Mouse (Mus musculus) erythroid progenitor cell, adult 5-6 weeks (primary cell): ENCODE results near the gene Mto1. TPM values are rescaled to one million over a fixed set of nuclear protein-coding genes. Genes with fewer than 3 reads are reported as not detected.
A peak's percentile ranks its signal among the peaks of the same experiment; 100 is the strongest.
"Not testable (repeated sequence)": the region's sequence is repeated elsewhere in the genome, so short reads cannot be mapped to it uniquely, and the experiment has no call there.

ENCODE experiments used
- ATAC-seq: replicated peaks from 2 replicates; pipeline ENCODE4 v1.8.0; 2016; ENCODE audit warnings: moderate number of reproducible peaks, mild to moderate bottlenecking, moderate TSS enrichment, inconsistent platforms; ENCODE audit not compliant: poor library complexity, low FRiP score, severe bottlenecking
- total RNA-seq, 2 experiments: library from RNA; stranded (forward) in 1 of 2; stranded (reverse) in 1 of 2; fragments of 150-400 nt in 1 of 2; fragments of 186-747, 209-891 nt in 1 of 2; gene quantifications; 2 replicates each; pipeline versions ENCODE4 v1.2.3 to v1.2.4; 2015 to 2017; ENCODE audit warnings: low replicate concordance in 2 of 2

Mto1 gene
- total RNA-seq, 2 experiments from 2014 or later, result 10.5 to 28.7 TPM

- ATAC-seq, result no peak
These were observed 26.9 kb downstream of the Mto1 start for GRCm38 (mm10) chr9:78474771-78475382.

- ATAC-seq, result no peak
These were observed 27.4 kb downstream of the Mto1 start for GRCm38 (mm10) chr9:78475383-78475780.

GRCm38 (mm10) chr9:78475873-78476272 lies 27.9 kb downstream of the Mto1 start:
- ATAC-seq, result no peak

GRCm38 (mm10) chr9:78476531-78477020 lies 28.6 kb downstream of the Mto1 start:
- ATAC-seq, result no peak

GRCm38 (mm10) chr9:78477021-78477551 lies 29.1 kb downstream of the Mto1 start:
- ATAC-seq, result no peak

- ATAC-seq, result not testable (repeated sequence)
These were observed 30.1 kb downstream of the Mto1 start for GRCm38 (mm10) chr9:78478009-78478605.

- not testable (repeated sequence) for ATAC-seq
These were observed 31.3 kb downstream of the Mto1 start for GRCm38 (mm10) chr9:78479308-78479707.

GRCm38 (mm10) chr9:78480227-78480626 lies 32.2 kb downstream of the Mto1 start:
- not testable (repeated sequence) for ATAC-seq

- ATAC-seq, result peak; percentile 83
These were observed 32.8 kb downstream of the Mto1 start for GRCm38 (mm10) chr9:78480706-78481358.

- ATAC-seq, result peak; percentile 69
These were observed 33.7 kb downstream of the Mto1 start for GRCm38 (mm10) chr9:78481423-78482331.

- ATAC-seq, result no peak
These were observed 34.4 kb downstream of the Mto1 start for GRCm38 (mm10) chr9:78482386-78482785.

- ATAC-seq, result no peak
These were observed 36.7 kb downstream of the Mto1 start for GRCm38 (mm10) chr9:78484660-78485059.

- not testable (repeated sequence) for ATAC-seq
These were observed 40.0 kb downstream of the Mto1 start for GRCm38 (mm10) chr9:78488021-78488420.

GRCm38 (mm10) chr9:78488890-78489420 lies 40.9 kb downstream of the Mto1 start, which contains the start of gene Eef1a1:
Gene Eef1a1 (minus strand): TSS chr9:78489151.
- no peak for ATAC-seq

- no peak for ATAC-seq
These were observed 43.2 kb downstream of the Mto1 start for GRCm38 (mm10) chr9:78491169-78491568.

- no peak for ATAC-seq
These were observed 44.2 kb downstream of the Mto1 start for GRCm38 (mm10) chr9:78492254-78492653.

GRCm38 (mm10) chr9:78493171-78493570 lies 45.2 kb downstream of the Mto1 start:
- no peak for ATAC-seq

GRCm38 (mm10) chr9:78500386-78500785 lies 52.4 kb downstream of the Mto1 start:
- no peak for ATAC-seq

GRCm38 (mm10) chr9:78501284-78501683 lies 53.3 kb downstream of the Mto1 start:
- ATAC-seq, result no peak
